Mouse (Mus musculus) T-cell, adult 66 days (primary cell): ENCODE data around the gene Zfp616. TPM values are rescaled to one million over a fixed set of nuclear protein-coding genes. Genes with fewer than 3 reads are reported as not detected.

ENCODE experiments used
- total RNA-seq, 2 experiments: library from RNA; stranded (reverse); gene quantifications; 3 replicates in 1 of 2; 4 replicates in 1 of 2; pipeline ENCODE4 v1.2.4; 2023

Gene Zfp616
- total RNA-seq = not detected

GRCm38 (mm10) chr11:74069655-74070054 is at the start of gene Zfp616:
Gene Zfp616 (plus strand): TSS chr11:74069955.

GRCm38 (mm10) chr11:74056451-74056850 is 13.3 kb upstream of the Zfp616 start, which contains the start of the genes Olfr139 and Olfr399:
Gene Olfr139 (minus strand): TSS chr11:74056551.
Gene Olfr399 (minus strand): TSS chr11:74056615.

GRCm38 (mm10) chr11:74113412-74113811 is 43.7 kb downstream of the Zfp616 start, which contains the start of gene Olfr401:
Gene Olfr401 (plus strand): TSS chr11:74113712.

Other genes with a start within 250 kb of the Zfp616 start
- gene Olfr393, start 218.5 kb upstream of the Zfp616 start, total RNA-seq = not detected
- not detected for gene Olfr394, start 179.2 kb upstream of the Zfp616 start, total RNA-seq
- not detected for gene Olfr395, start 160.7 kb upstream of the Zfp616 start, total RNA-seq
- not detected for gene Olfr23, start 133.3 kb upstream of the Zfp616 start, total RNA-seq
- gene Olfr397, start 109.1 kb upstream of the Zfp616 start, total RNA-seq = not detected
- not detected for gene Olfr398, start 79.5 kb upstream of the Zfp616 start, total RNA-seq
- gene Olfr139, start 13.4 kb upstream of the Zfp616 start, total RNA-seq = not detected
- gene Olfr399, start 13.3 kb upstream of the Zfp616 start, total RNA-seq = not detected
- gene Olfr401, start 43.8 kb downstream of the Zfp616 start, total RNA-seq = not detected
- gene Olfr402, start 83.6 kb downstream of the Zfp616 start, total RNA-seq = not detected
- gene Olfr403, start 116.3 kb downstream of the Zfp616 start, total RNA-seq = not detected
- gene Olfr43, start 141.4 kb downstream of the Zfp616 start, total RNA-seq = not detected
- gene Olfr406, start 189.9 kb downstream of the Zfp616 start, total RNA-seq = not detected
- not detected for gene Olfr59, start 213.8 kb downstream of the Zfp616 start, total RNA-seq